ENCODE assay signal across 19 mouse cellular contexts in genomic region chr14:49090102-49090501, GRCm38 (mm10). TPM values are rescaled to one million over a fixed set of nuclear protein-coding genes. Genes with fewer than 3 reads are reported as not detected.
DNase-seq lines count a peak whose midpoint lies in the region; ATAC-seq and TF ChIP-seq lines count a peak whose summit lies in the region.
"Had no signal": no experiment of that assay in that cellular context is flagged by ENCODE, and none has a peak within 500 bp of the region (broad histone marks: within the 10 kb centered on the region; RNA-seq: fewer than 3 reads in every experiment).

No protein-coding gene starts in this region.

- H3K9me3 ChIP-seq in forebrain, embryonic 11.5 days (ENCODE audit: control insufficient read depth, low read length), result no peaks in the 10 kb centered on the region
- H3K9me3 ChIP-seq in forebrain, embryonic 16.5 days (ENCODE audit: control insufficient read depth, low read length), result no peaks in the 10 kb centered on the region
- H3K9me3 ChIP-seq in midbrain, embryonic 13.5 days, result no peaks in the 10 kb centered on the region
- no peaks in the 10 kb centered on the region for H3K9me3 ChIP-seq in hindbrain, postnatal 0 days (ENCODE audit: low read length)
- H3K9me3 ChIP-seq: embryonic facial prominence, embryonic 10.5 days; heart, embryonic 13.5 days; hindbrain, embryonic 15.5 days had no signal

- peak overlapping the region; percentile 13; the same call in 1 of the 2 replicates for H3K27ac ChIP-seq in forebrain, embryonic 11.5 days (ENCODE audit: low read depth, low read length)
- no peak overlapping the region for H3K27ac ChIP-seq in forebrain, embryonic 16.5 days (ENCODE audit: low read length)
- H3K27ac ChIP-seq in midbrain, embryonic 13.5 days, result peak overlapping the region; percentile 56; the same call in 1 of the 2 replicates
- no peak overlapping the region for H3K27ac ChIP-seq in hindbrain, postnatal 0 days
- H3K27ac ChIP-seq: embryonic facial prominence, embryonic 10.5 days; heart, embryonic 13.5 days; hindbrain, embryonic 15.5 days had no signal

- H3K27me3 ChIP-seq in forebrain, embryonic 11.5 days (ENCODE audit: control insufficient read depth, insufficient read depth, low read length), result no peaks in the 10 kb centered on the region
- H3K27me3 ChIP-seq in forebrain, embryonic 16.5 days (replicated peaks; ENCODE audit: control insufficient read depth, insufficient read depth, low read length), result no peaks in the 10 kb centered on the region
- H3K27me3 ChIP-seq in midbrain, embryonic 13.5 days, result 0 out of 2 replicates have a peak, but pooled peaks cover 3% of the 10 kb centered on the region
- no peaks in the 10 kb centered on the region for H3K27me3 ChIP-seq in hindbrain, postnatal 0 days (ENCODE audit: insufficient read depth, low read length)
- H3K27me3 ChIP-seq: heart, embryonic 13.5 days; hindbrain, embryonic 15.5 days; Patski had no signal

- no peak for TF ChIP-seq CTCF in hindbrain, postnatal 0 days (IDR thresholded peaks at IDR 0.05; ENCODE audit: low read depth)

- H3K36me3 ChIP-seq in forebrain, embryonic 11.5 days (ENCODE audit: control insufficient read depth, insufficient read depth, low read length), result no peaks in the 10 kb centered on the region; the same call in 1 of the 2 replicates
- peaks cover 3% of the 10 kb centered on the region; the same call in 1 of the 2 replicates for H3K36me3 ChIP-seq in forebrain, embryonic 16.5 days (ENCODE audit: control insufficient read depth, insufficient read depth)
- H3K36me3 ChIP-seq in midbrain, embryonic 13.5 days, result peaks cover 9% of the 10 kb centered on the region
- H3K36me3 ChIP-seq in hindbrain, postnatal 0 days (ENCODE audit: insufficient read depth, low read length), result 0 out of 2 replicates have a peak, but pooled peaks cover 3% of the 10 kb centered on the region

- no peak for DNase-seq in forebrain, embryonic 11.5 days (ENCODE audit: low spot score)
- DNase-seq in ES-CJ7 (ENCODE audit: low read depth, low spot score), result peak; percentile 10
- DNase-seq in embryo, embryonic 10 days (ENCODE audit: low spot score), result peak; percentile 32
- DNase-seq in hindbrain, postnatal 0 days (ENCODE audit: low spot score), result no peak
- DNase-seq in ovary, postnatal 10 days (ENCODE audit: low spot score), result no peak
- DNase-seq: adrenal gland, adult 2 months; adrenal gland, postnatal 25 days; cerebellum, adult 2 months; cerebellum, postnatal 10 days; forebrain, postnatal 0 days; gastrocnemius, postnatal 36 days; heart, adult 11 months; heart, postnatal 36 days had no signal

- no peak overlapping the region for H3K9ac ChIP-seq in forebrain, embryonic 11.5 days (ENCODE audit: low read length)
- no peak overlapping the region for H3K9ac ChIP-seq in forebrain, embryonic 16.5 days (replicated peaks; ENCODE audit: low read depth, low read length)
- no peak overlapping the region for H3K9ac ChIP-seq in midbrain, embryonic 13.5 days (replicated peaks)
- H3K9ac ChIP-seq in hindbrain, postnatal 0 days (replicated peaks; ENCODE audit: low read length), result no peak overlapping the region
- H3K9ac ChIP-seq: forebrain, postnatal 0 days; heart, embryonic 13.5 days; hindbrain, embryonic 15.5 days had no signal

- H3K4me1 ChIP-seq in forebrain, embryonic 11.5 days (replicated peaks; ENCODE audit: control insufficient read depth, insufficient read depth, low read length), result peaks cover 3% of the 10 kb centered on the region; the same call in 1 of the 2 replicates
- H3K4me1 ChIP-seq in forebrain, embryonic 16.5 days (replicated peaks; ENCODE audit: control insufficient read depth, insufficient read depth, low read length), result no peaks in the 10 kb centered on the region; the same call in 1 of the 2 replicates
- peaks cover 25% of the 10 kb centered on the region for H3K4me1 ChIP-seq in midbrain, embryonic 13.5 days (replicated peaks)
- no peaks in the 10 kb centered on the region for H3K4me1 ChIP-seq in hindbrain, postnatal 0 days (ENCODE audit: insufficient read depth, low read length)
- H3K4me1 ChIP-seq: heart, embryonic 13.5 days; hindbrain, embryonic 15.5 days had no signal

- 19% methylated on average over 5 of the region's 5 CpGs for WGBS in forebrain, embryonic 11.5 days
- 12% methylated on average over 5 of the region's 5 CpGs for WGBS in forebrain, embryonic 16.5 days
- 11% methylated on average over 5 of the region's 5 CpGs for WGBS in midbrain, embryonic 13.5 days
- WGBS in hindbrain, postnatal 0 days, result 55% methylated on average over 5 of the region's 5 CpGs

- no peak overlapping the region for H3K4me3 ChIP-seq in forebrain, embryonic 11.5 days (ENCODE audit: low read depth, low read length)
- H3K4me3 ChIP-seq in forebrain, embryonic 16.5 days (replicated peaks; ENCODE audit: low read length), result no peak overlapping the region
- H3K4me3 ChIP-seq in midbrain, embryonic 13.5 days (replicated peaks), result no peak overlapping the region
- H3K4me3 ChIP-seq in hindbrain, postnatal 0 days (ENCODE audit: low read length), result no peak overlapping the region
- H3K4me3 ChIP-seq: embryonic facial prominence, embryonic 10.5 days; heart, embryonic 13.5 days; hindbrain, embryonic 15.5 days had no signal

- ATAC-seq in forebrain, embryonic 11.5 days (replicated peaks; ENCODE audit: low FRiP score), result peak; percentile 59; the same call in 1 of the 2 replicates
- no peak for ATAC-seq in forebrain, embryonic 16.5 days
- ATAC-seq in midbrain, embryonic 13.5 days, result peak; percentile 71
- ATAC-seq in hindbrain, postnatal 0 days, result no peak
- ATAC-seq: forebrain, postnatal 0 days; Patski had no signal

- no peak overlapping the region for H3K4me2 ChIP-seq in forebrain, embryonic 11.5 days (ENCODE audit: low read depth, low read length, severe bottlenecking)
- no peak overlapping the region for H3K4me2 ChIP-seq in forebrain, embryonic 16.5 days (ENCODE audit: low read length)
- no peak overlapping the region for H3K4me2 ChIP-seq in midbrain, embryonic 13.5 days (replicated peaks)
- H3K4me2 ChIP-seq in hindbrain, postnatal 0 days (ENCODE audit: low read depth, low read length), result no peak overlapping the region
- H3K4me2 ChIP-seq: heart, embryonic 13.5 days; hindbrain, embryonic 15.5 days had no signal

RNA-seq across cellular contexts. Expression of gene Exoc5, which starts 23.6 kb away (rescaled TPM):
- polyA plus RNA-seq in forebrain, embryonic 11.5 days (2014; fragmentation: Nextera tagmentation; extraction: Ambion mirVana), result 86.7 and 98.4 TPM in 2 replicates
- polyA plus RNA-seq in forebrain, embryonic 16.5 days (2015; fragmentation: Nextera tagmentation; extraction: Ambion mirVana), result 89.7 and 93.8 TPM in 2 replicates
- polyA plus RNA-seq in midbrain, embryonic 13.5 days (2015; fragmentation: Nextera tagmentation; extraction: Ambion mirVana), result 80.3 and 86.7 TPM in 2 replicates
- total RNA-seq in hindbrain, postnatal 0 days (2014; rRNA removed), result 59.8 and 64.7 TPM in 2 replicates
- 43.3 and 46.4 TPM in 2 replicates for polyA plus RNA-seq in hindbrain, postnatal 0 days (2015; fragmentation: Nextera tagmentation; extraction: Ambion mirVana)

RNA-seq across cellular contexts. Expression of gene Ap5m1, which starts 24.2 kb away (rescaled TPM):
- polyA plus RNA-seq in forebrain, embryonic 11.5 days (2014; fragmentation: Nextera tagmentation; extraction: Ambion mirVana), result 30.3 and 35.7 TPM in 2 replicates
- polyA plus RNA-seq in forebrain, embryonic 16.5 days (2015; fragmentation: Nextera tagmentation; extraction: Ambion mirVana), result 24.2 and 30.8 TPM in 2 replicates
- polyA plus RNA-seq in midbrain, embryonic 13.5 days (2015; fragmentation: Nextera tagmentation; extraction: Ambion mirVana), result 25.8 and 27.4 TPM in 2 replicates
- 18.9 and 20.5 TPM in 2 replicates for total RNA-seq in hindbrain, postnatal 0 days (2014; rRNA removed)
- 15.8 and 17.2 TPM in 2 replicates for polyA plus RNA-seq in hindbrain, postnatal 0 days (2015; fragmentation: Nextera tagmentation; extraction: Ambion mirVana)

Comparison
In these comparisons a context has a peak if more than half of its experiments do, and no peak if none do; other contexts are left out.
1. ATAC-seq: peak in forebrain, embryonic 11.5 days (single experiment) and midbrain, embryonic 13.5 days (single experiment); none in forebrain, embryonic 16.5 days (single experiment) and hindbrain, postnatal 0 days (single experiment).
2. H3K27ac ChIP-seq: peak in forebrain, embryonic 11.5 days (single experiment) and midbrain, embryonic 13.5 days (single experiment); none in forebrain, embryonic 16.5 days (single experiment) and hindbrain, postnatal 0 days (single experiment).
3. DNase-seq: peak in ES-CJ7 (single experiment) and embryo, embryonic 10 days (single experiment); none in forebrain, embryonic 11.5 days (single experiment), hindbrain, postnatal 0 days (single experiment) and ovary, postnatal 10 days (single experiment).